Mouse (Mus musculus) CH12.LX (cell line): Measurements from ENCODE around the gene Ftcd. TPM values are rescaled to one million over a fixed set of nuclear protein-coding genes. Genes with fewer than 3 reads are reported as not detected.

Experiments used
- DNase-seq: peaks from one replicate; pipeline ENCODE4 v3.0.0-alpha.2; 2013; ENCODE audit errors: extremely low read depth
- H3K27ac ChIP-seq: 2 replicates; pipeline ENCODE4 v1.5.1; 2012; ENCODE audit warnings: low read depth, mild to moderate bottlenecking, control low read depth, moderate library complexity; ENCODE audit not compliant: insufficient read depth
- H3K27me3 ChIP-seq: replicated peaks from 2 replicates; pipeline ENCODE3; 2012; ENCODE audit warnings: inconsistent platforms
- H3K36me3 ChIP-seq, 2 experiments: replicated peaks in 1 of 2; 2 replicates each; pipeline versions ENCODE3 to v1.6.1; 2012; ENCODE audit warnings: inconsistent platforms in 1 of 2, low read length in 1 of 2, mild to moderate bottlenecking in 1 of 2, mixed read lengths in 1 of 2, moderate library complexity in 1 of 2; ENCODE audit not compliant: control insufficient read depth in 1 of 2, insufficient read depth in 1 of 2
- H3K4me1 ChIP-seq, 2 experiments: 2 replicates each; pipeline ENCODE4 v1.6.1; 2012; ENCODE audit warnings: inconsistent platforms in 1 of 2, moderate library complexity in 1 of 2; ENCODE audit not compliant: insufficient read depth in 2 of 2, control insufficient read depth in 1 of 2
- H3K4me2 ChIP-seq: 2 replicates; pipeline ENCODE4 v1.6.1; 2012; ENCODE audit warnings: low read depth, mild to moderate bottlenecking, control low read depth; ENCODE audit not compliant: poor library complexity, insufficient read depth, severe bottlenecking
- H3K4me3 ChIP-seq, 3 experiments: fragments of 150-350 bp in 1 of 3; sonication (generic) in 1 of 3; replicated peaks in 1 of 3; 2 replicates each; pipeline versions ENCODE3 to v1.5.1; 2011 to 2012; ENCODE audit warnings: low read depth in 2 of 3, low read length in 2 of 3, mild to moderate bottlenecking in 2 of 3, moderate library complexity in 2 of 3, control low read depth in 1 of 3, improper control_type of control experiment in 1 of 3, inconsistent platforms in 1 of 3, mixed read lengths in 1 of 3; ENCODE audit not compliant: poor library complexity in 1 of 3
- H3K79me2 ChIP-seq: replicated peaks from 2 replicates; pipeline ENCODE4 v1.6.1; 2012; ENCODE audit warnings: mild to moderate bottlenecking, moderate library complexity; ENCODE audit not compliant: control insufficient read depth, poor library complexity, insufficient read depth, severe bottlenecking; ENCODE audit errors: extremely low read depth
- H3K9ac ChIP-seq: 2 replicates; pipeline ENCODE4 v1.6.1; 2012; ENCODE audit warnings: low read depth, mild to moderate bottlenecking, control low read depth, moderate library complexity; ENCODE audit not compliant: insufficient read depth
- H3K9me3 ChIP-seq: replicated peaks from 2 replicates; pipeline ENCODE3; 2012; ENCODE audit warnings: low read length, inconsistent platforms, mixed read lengths
- CTCF ChIP-seq, 2 experiments: IDR thresholded peaks in 1 of 2; conservative IDR thresholded peaks in 1 of 2; 2 replicates each; pipeline ENCODE4 v1.5.1; 2011 to 2012; ENCODE audit warnings: low read depth in 2 of 2, low read length in 2 of 2, improper control_type of control experiment in 1 of 2, inconsistent platforms in 1 of 2, mild to moderate bottlenecking in 1 of 2, moderate library complexity in 1 of 2
- ETS1 ChIP-seq: conservative IDR thresholded peaks from 2 replicates; pipeline ENCODE4 v1.6.1; 2012; ENCODE audit warnings: low read depth, mild to moderate bottlenecking, inconsistent platforms, low read length, improper control_type of control experiment, moderate library complexity
- HCFC1 ChIP-seq: IDR thresholded peaks from 2 replicates; pipeline ENCODE4 v1.6.1; 2012; ENCODE audit warnings: low read depth, mild to moderate bottlenecking, inconsistent platforms, low read length, improper control_type of control experiment
- IRF4 ChIP-seq: IDR thresholded peaks from 2 replicates; pipeline ENCODE4 v1.6.1; 2014; ENCODE audit warnings: low read depth, mild to moderate bottlenecking, inconsistent platforms, low read length, improper control_type of control experiment
- JUN ChIP-seq: IDR thresholded peaks from 2 replicates; pipeline ENCODE4 v1.6.1; 2011; ENCODE audit warnings: low read depth, mild to moderate bottlenecking, low read length, improper control_type of control experiment, moderate library complexity; ENCODE audit not compliant: insufficient read depth
- JUND ChIP-seq: conservative IDR thresholded peaks from 2 replicates; pipeline ENCODE4 v1.6.1; 2011; ENCODE audit warnings: low read depth, low read length, improper control_type of control experiment
- KAT2A ChIP-seq: IDR thresholded peaks from 2 replicates; pipeline ENCODE4 v1.6.1; 2012; ENCODE audit warnings: low read length, improper control_type of control experiment, inconsistent platforms; ENCODE audit not compliant: insufficient replicate concordance
- MAX ChIP-seq: IDR thresholded peaks from 2 replicates; pipeline ENCODE4 v1.6.1; 2011; ENCODE audit warnings: low read length, improper control_type of control experiment
- MAZ ChIP-seq: IDR thresholded peaks from 2 replicates; pipeline ENCODE4 v1.6.1; 2012; ENCODE audit warnings: low read depth, mild to moderate bottlenecking, inconsistent platforms, low read length, improper control_type of control experiment, moderate library complexity
- MXI1 ChIP-seq: IDR thresholded peaks from 2 replicates; pipeline ENCODE4 v1.6.1; 2011; ENCODE audit warnings: mild to moderate bottlenecking, low read depth, low read length, improper control_type of control experiment
- MYC ChIP-seq: IDR thresholded peaks from 2 replicates; pipeline ENCODE4 v1.6.1; 2011; ENCODE audit warnings: low read depth, mild to moderate bottlenecking, improper control_type of control experiment, low read length
- NELFE ChIP-seq: IDR thresholded peaks from 2 replicates; pipeline ENCODE4 v1.6.1; 2011; ENCODE audit warnings: low read depth, low read length, improper control_type of control experiment
- POLR2A ChIP-seq: IDR thresholded peaks from 2 replicates; pipeline ENCODE4 v1.6.1; 2011; ENCODE audit warnings: low read depth, mild to moderate bottlenecking, improper control_type of control experiment, low read length
- POLR2AphosphoS2 ChIP-seq: IDR thresholded peaks from 2 replicates; pipeline ENCODE4 v1.6.1; 2011; ENCODE audit warnings: low read depth, low read length, improper control_type of control experiment
- RCOR1 ChIP-seq: conservative IDR thresholded peaks from 2 replicates; pipeline ENCODE4 v1.6.1; 2012; ENCODE audit warnings: low read depth, mild to moderate bottlenecking, inconsistent platforms, low read length, improper control_type of control experiment
- SIN3A ChIP-seq: IDR thresholded peaks from 2 replicates; pipeline ENCODE4 v1.6.1; 2012; ENCODE audit warnings: low read length, improper control_type of control experiment, inconsistent platforms
- SMC3 ChIP-seq: IDR thresholded peaks from 2 replicates; pipeline ENCODE4 v1.6.1; 2011; ENCODE audit warnings: low read depth, low read length, improper control_type of control experiment
- UBTF ChIP-seq: IDR thresholded peaks from 2 replicates; pipeline ENCODE4 v1.6.1; 2012; ENCODE audit warnings: low read depth, mild to moderate bottlenecking, inconsistent platforms, low read length, improper control_type of control experiment, moderate library complexity
- USF2 ChIP-seq: conservative IDR thresholded peaks from 2 replicates; pipeline ENCODE4 v1.6.1; 2011; ENCODE audit warnings: low read depth, low read length, improper control_type of control experiment
- dilution Hi-C: fragments of 300-500 bp; cut with MboI; formaldehyde crosslinking; loops from 2 replicates; pipeline ENCODE4 v1.14.3; 2020; ENCODE audit warnings: low sequenced_read_pairs; ENCODE audit not compliant: extremely low pct_unique_long_range_greater_than_20kb, extremely low pct_ligation_motif_present
- in situ Hi-C: fragments of 300-500 bp; cut with MboI; formaldehyde crosslinking; loops from 3 replicates; pipeline ENCODE4 v1.14.3; 2019; ENCODE audit warnings: low sequenced_read_pairs, low pct_ligation_motif_present, low pct_unique_long_range_greater_than_20kb, mixed read lengths
- polyA plus RNA-seq: library from polyadenylated mRNA; unstranded; fragments of >175 nt; gene quantifications from 2 replicates; pipeline ENCODE4 v1.2.1, GENCODE M21; 2012; ENCODE audit warnings: low read depth; ENCODE audit not compliant: insufficient read length
- total RNA-seq, 2 experiments: library from RNA; depleted of rRNA; stranded (reverse); fragments of 300-350 nt in 1 of 2; fragments of >200 nt in 1 of 2; gene quantifications; 2 replicates each; pipeline ENCODE4 v1.2.3; 2012 to 2014

Ftcd gene
- total and polyA plus RNA-seq, 3 experiments, result not detected

DNA sequence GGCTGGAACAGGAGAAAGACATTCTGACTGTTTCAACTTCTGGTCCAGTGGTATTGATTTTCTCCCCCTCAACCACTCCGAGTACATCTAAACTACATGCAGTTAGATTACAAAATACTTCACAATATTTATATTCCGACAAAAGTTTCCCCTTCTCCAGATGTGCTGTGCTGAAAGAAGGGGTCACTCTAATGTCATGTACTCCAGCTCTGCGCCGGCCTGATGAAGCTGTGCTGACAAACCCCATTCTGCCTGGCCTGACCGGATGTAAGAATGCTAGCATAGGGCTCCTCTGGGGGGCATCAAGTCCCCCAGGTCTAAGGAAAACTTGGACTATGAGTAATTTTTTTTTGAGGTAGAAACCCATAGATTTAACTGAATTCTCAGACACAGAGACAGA, 52.3 kb downstream of the Ftcd start:
- Histone ChIP-seq H3K27me3 (peaks cover 79% of the 10 kb centered on the region), H3K36me3 (no peaks in the 10 kb centered on the region), H3K9ac (no peak overlapping the region), H3K4me2 (no peak overlapping the region), H3K79me2 (no peaks in the 10 kb centered on the region), H3K4me3 (no peak overlapping the region), H3K27ac (no peak overlapping the region), H3K4me1 (peaks cover 2 to 4% of the 10 kb centered on the region in 2 experiments; a peak in 3 of 4 replicates), H3K9me3 (no peaks in the 10 kb centered on the region)
- dilution Hi-C loops, result no loop called here
- in situ Hi-C loops, result no loop called here
- no peak for DNase-seq
- TF ChIP-seq USF2, result no peak
- no peak for TF ChIP-seq CTCF (conservative IDR thresholded peaks at IDR 0.05 in 1 of 2, IDR thresholded peaks at IDR 0.05 in 1 of 2; ENCODE audit: low read depth in 2 of 2, low read length in 2 of 2)
- no peak for TF ChIP-seq SMC3
- TF ChIP-seq SIN3A, result no peak
- no peak for TF ChIP-seq KAT2A
- TF ChIP-seq MAZ, result no peak
- no peak for TF ChIP-seq MYC

DNA sequence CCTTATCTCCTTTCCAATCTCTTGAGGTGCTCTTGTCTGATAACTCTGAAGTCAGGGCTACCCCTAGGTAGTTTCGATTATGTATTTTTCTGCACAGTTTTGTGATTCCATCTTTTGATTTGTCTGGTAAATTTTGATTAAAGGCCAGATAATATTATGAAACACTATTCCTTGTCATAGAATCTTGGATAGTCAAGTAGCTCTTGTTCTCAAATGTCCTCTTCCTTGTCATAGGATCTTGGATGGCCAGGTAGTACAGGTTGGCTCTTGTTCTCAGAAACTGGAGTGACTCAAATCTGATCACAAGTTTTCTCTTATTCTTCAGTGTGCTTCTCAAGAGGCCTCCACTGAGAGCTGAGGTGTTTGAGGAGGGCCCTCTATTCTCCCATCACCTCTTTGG, 55.2 kb downstream of the Ftcd start:
- no peaks in the 10 kb centered on the region for H3K9me3 ChIP-seq
- no peak overlapping the region for H3K27ac ChIP-seq
- H3K4me1 ChIP-seq, result peaks cover 0 to 4% of the 10 kb centered on the region in 2 experiments; a peak in 2 of 4 replicates
- H3K4me3 ChIP-seq, result no peak overlapping the region
- dilution Hi-C loops, result no loop called here
- H3K36me3 ChIP-seq, result no peaks in the 10 kb centered on the region
- peaks cover 82% of the 10 kb centered on the region for H3K27me3 ChIP-seq
- no peak for DNase-seq
- H3K9ac ChIP-seq, result no peak overlapping the region
- TF ChIP-seq MXI1, result no peak
- TF ChIP-seq JUND, result no peak
- no peak for TF ChIP-seq USF2
- TF ChIP-seq MAX, result no peak
- no peak for TF ChIP-seq NELFE
- no peak for TF ChIP-seq HCFC1
- TF ChIP-seq UBTF, result no peak
- TF ChIP-seq IRF4, result no peak
- TF ChIP-seq RCOR1, result no peak
- TF ChIP-seq KAT2A, result no peak
- TF ChIP-seq JUN, result no peak
- TF ChIP-seq POLR2AphosphoS2, result no peak
- TF ChIP-seq ETS1, result no peak
- no peak for TF ChIP-seq POLR2A
- no peaks in the 10 kb centered on the region for H3K79me2 ChIP-seq
- in situ Hi-C loops, result no loop called here
- H3K4me2 ChIP-seq, result no peak overlapping the region
